Mouse (Mus musculus) MEL (cell line): ENCODE measurements around the gene Olfr819. TPM values are rescaled to one million over a fixed set of nuclear protein-coding genes. Genes with fewer than 3 reads are reported as not detected.

Experiments
- DNase-seq: peaks from one replicate; pipeline ENCODE4 v3.0.0; 2011; ENCODE audit warnings: low read depth, low spot score
- H3K27ac ChIP-seq: 2 replicates; pipeline ENCODE4 v1.5.1; 2012; ENCODE audit warnings: low read depth, mild to moderate bottlenecking, control low read depth, low read length, moderate library complexity; ENCODE audit not compliant: control insufficient read depth
- H3K27me3 ChIP-seq, 2 experiments: fragments of 150-350 bp in 1 of 2; sonication (generic) in 1 of 2; 2 replicates each; pipeline ENCODE4 v1.6.1; 2012; ENCODE audit warnings: low read length in 2 of 2, mild to moderate bottlenecking in 2 of 2, improper control_type of control experiment in 1 of 2, moderate library complexity in 1 of 2; ENCODE audit not compliant: insufficient read depth in 2 of 2, control insufficient read depth in 1 of 2
- H3K36me3 ChIP-seq, 2 experiments: 2 replicates each; pipeline ENCODE4 v1.6.1; 2012 to 2014; ENCODE audit warnings: low read length in 2 of 2, improper control_type of control experiment in 1 of 2, inconsistent platforms in 1 of 2, mild to moderate bottlenecking in 1 of 2; ENCODE audit not compliant: insufficient read depth in 2 of 2, control insufficient read depth in 1 of 2
- H3K4me1 ChIP-seq, 2 experiments: fragments of 150-350 bp in 1 of 2; sonication (generic) in 1 of 2; 2 replicates each; pipeline ENCODE4 v1.6.1; 2012; ENCODE audit warnings: low read length in 2 of 2, improper control_type of control experiment in 1 of 2, mild to moderate bottlenecking in 1 of 2; ENCODE audit not compliant: insufficient read depth in 2 of 2, control insufficient read depth in 1 of 2
- H3K4me3 ChIP-seq, 2 experiments: fragments of 150-350 bp in 1 of 2; sonication (generic) in 1 of 2; 2 replicates each; pipeline ENCODE4 v1.5.1; 2012; ENCODE audit warnings: low read depth in 2 of 2, low read length in 2 of 2, mild to moderate bottlenecking in 2 of 2, moderate library complexity in 2 of 2, control low read depth in 1 of 2, improper control_type of control experiment in 1 of 2; ENCODE audit not compliant: control insufficient read depth in 1 of 2, insufficient read depth in 1 of 2
- H3K79me2 ChIP-seq: 2 replicates; pipeline ENCODE4 v1.6.1; 2012; ENCODE audit warnings: mild to moderate bottlenecking, low read length, moderate library complexity; ENCODE audit not compliant: control insufficient read depth, poor library complexity, insufficient read depth
- H3K9ac ChIP-seq: 2 replicates; pipeline ENCODE4 v1.6.1; 2012; ENCODE audit warnings: low read depth, mild to moderate bottlenecking, control low read depth, low read length, moderate library complexity; ENCODE audit not compliant: control insufficient read depth, poor library complexity, severe bottlenecking
- H3K9me3 ChIP-seq: fragments of 150-350 bp; sonication (generic); replicated peaks from 2 replicates; pipeline ENCODE4 v1.6.1; 2012; ENCODE audit warnings: mild to moderate bottlenecking, low read length, improper control_type of control experiment, moderate library complexity; ENCODE audit not compliant: insufficient read depth
- BHLHE40 ChIP-seq: IDR thresholded peaks from 2 replicates; pipeline ENCODE4 v1.6.1; 2012; ENCODE audit warnings: low read depth, mild to moderate bottlenecking, inconsistent platforms, low read length, improper control_type of control experiment, borderline replicate concordance
- CHD1 ChIP-seq: IDR thresholded peaks from 2 replicates; pipeline ENCODE4 v1.6.1; 2012; ENCODE audit warnings: low read depth, mild to moderate bottlenecking, inconsistent platforms, low read length, improper control_type of control experiment
- CHD2 ChIP-seq: IDR thresholded peaks from 2 replicates; pipeline ENCODE4 v1.6.1; 2011; ENCODE audit warnings: low read length, improper control_type of control experiment
- E2F4 ChIP-seq: IDR thresholded peaks from 2 replicates; pipeline ENCODE4 v1.6.1; 2011; ENCODE audit warnings: low read depth, low read length, improper control_type of control experiment, borderline replicate concordance
- EP300 ChIP-seq, 2 experiments: IDR thresholded peaks; 2 replicates each; pipeline ENCODE4 v1.6.1; 2011; ENCODE audit warnings: improper control_type of control experiment in 2 of 2, low read length in 2 of 2, low read depth in 1 of 2, mild to moderate bottlenecking in 1 of 2
- ETS1 ChIP-seq: IDR thresholded peaks from 2 replicates; pipeline ENCODE4 v1.6.1; 2012; ENCODE audit warnings: low read depth, mild to moderate bottlenecking, inconsistent platforms, low read length, improper control_type of control experiment, moderate library complexity
- GABPA ChIP-seq: IDR thresholded peaks from 2 replicates; pipeline ENCODE4 v1.6.1; 2012; ENCODE audit warnings: low read depth, mild to moderate bottlenecking, inconsistent platforms, low read length, improper control_type of control experiment, moderate library complexity
- JUND ChIP-seq: IDR thresholded peaks from 2 replicates; pipeline ENCODE4 v1.6.1; 2011; ENCODE audit warnings: low read depth, mild to moderate bottlenecking, improper control_type of control experiment, low read length
- MAZ ChIP-seq: IDR thresholded peaks from 2 replicates; pipeline ENCODE4 v1.6.1; 2012; ENCODE audit warnings: low read depth, mild to moderate bottlenecking, inconsistent platforms, low read length, improper control_type of control experiment
- MXI1 ChIP-seq: IDR thresholded peaks from 2 replicates; pipeline ENCODE4 v1.6.1; 2011; ENCODE audit warnings: mild to moderate bottlenecking, low read depth, low read length, improper control_type of control experiment
- MYB ChIP-seq: IDR thresholded peaks from 2 replicates; pipeline ENCODE4 v1.6.1; 2011; ENCODE audit warnings: mild to moderate bottlenecking, low read depth, low read length, improper control_type of control experiment
- POLR2AphosphoS2 ChIP-seq: IDR thresholded peaks from 2 replicates; pipeline ENCODE4 v1.6.1; 2011; ENCODE audit warnings: low read length, improper control_type of control experiment
- RCOR1 ChIP-seq: IDR thresholded peaks from 2 replicates; pipeline ENCODE4 v1.6.1; 2012; ENCODE audit warnings: low read depth, mild to moderate bottlenecking, inconsistent platforms, low read length, improper control_type of control experiment
- SIN3A ChIP-seq: IDR thresholded peaks from 2 replicates; pipeline ENCODE4 v1.6.1; 2012; ENCODE audit warnings: low read length, improper control_type of control experiment, inconsistent platforms
- SMC3 ChIP-seq: IDR thresholded peaks from 2 replicates; pipeline ENCODE4 v1.6.1; 2011; ENCODE audit warnings: low read depth, low read length, improper control_type of control experiment
- TAL1 ChIP-seq: IDR thresholded peaks from 2 replicates; pipeline ENCODE4 v1.6.1; 2012; ENCODE audit warnings: mild to moderate bottlenecking, inconsistent platforms, low read length, moderate library complexity, mixed read lengths
- TBP ChIP-seq: IDR thresholded peaks from 2 replicates; pipeline ENCODE4 v1.8.0; 2011; ENCODE audit warnings: low read depth, low read length, improper control_type of control experiment
- TCF12 ChIP-seq: IDR thresholded peaks from 2 replicates; pipeline ENCODE4 v1.6.1; 2014; ENCODE audit warnings: low read depth, mild to moderate bottlenecking, inconsistent platforms, low read length, improper control_type of control experiment, moderate library complexity
- UBTF ChIP-seq: IDR thresholded peaks from 2 replicates; pipeline ENCODE4 v1.6.1; 2012; ENCODE audit warnings: low read depth, mild to moderate bottlenecking, inconsistent platforms, low read length, improper control_type of control experiment, moderate library complexity, borderline replicate concordance; ENCODE audit not compliant: insufficient read depth
- USF2 ChIP-seq, 2 experiments: IDR thresholded peaks; 2 replicates each; pipeline ENCODE4 v1.6.1; 2011 to 2012; ENCODE audit warnings: improper control_type of control experiment in 2 of 2, low read length in 2 of 2, borderline replicate concordance in 1 of 2, inconsistent platforms in 1 of 2, low read depth in 1 of 2, mild to moderate bottlenecking in 1 of 2; ENCODE audit not compliant: insufficient read depth in 1 of 2
- polyA plus RNA-seq, 2 experiments: library from polyadenylated mRNA; stranded (reverse) in 1 of 2; unstranded in 1 of 2; fragments of >175 nt in 1 of 2; fragments of >200 nt in 1 of 2; gene quantifications; 2 replicates each; pipeline versions ENCODE4 v1.2.1 to v1.2.4; 2012; ENCODE audit warnings: low replicate concordance in 2 of 2, low read depth in 1 of 2; ENCODE audit not compliant: insufficient read length in 2 of 2, insufficient read depth in 1 of 2, missing spikeins in 1 of 2
- total RNA-seq: library from RNA; depleted of rRNA; stranded (reverse); fragments of 300-350 nt; gene quantifications from 2 replicates; pipeline ENCODE4 v1.2.3, GENCODE M21; 2012; rRNA removed

Olfr819 gene
- total and polyA plus RNA-seq, 3 experiments, result not detected

DNA sequence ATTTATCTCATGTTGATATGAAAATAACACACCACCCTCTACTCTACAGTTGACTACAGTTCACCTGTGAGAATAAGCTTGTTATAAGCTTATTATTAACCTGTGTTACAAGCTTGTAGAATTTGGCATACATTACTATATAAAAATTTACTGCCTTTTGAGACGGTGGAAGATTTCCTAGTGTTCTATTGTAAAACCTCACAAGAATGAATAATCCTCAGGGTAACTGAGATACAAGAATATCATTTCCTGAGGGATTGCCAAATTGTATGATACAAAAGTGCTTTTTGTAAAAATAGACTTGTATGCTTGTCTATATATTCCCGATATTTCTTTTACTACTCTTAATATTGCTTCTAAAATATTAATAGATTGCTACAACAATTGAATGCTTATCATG lies 18.1 kb downstream of the Olfr819 start, which contains the start of gene Olfr818:
Gene Olfr818 (minus strand): TSS at position 101 of the 400 bp plus-strand sequence.
- Histone ChIP-seq H3K4me1 (no peaks in the 10 kb centered on the region), H3K9me3 (no peaks in the 10 kb centered on the region), H3K9ac (no peak within 1 kb of the TSS), H3K4me3 (no peak within 1 kb of the TSS), H3K27ac (no peak within 1 kb of the TSS), H3K36me3 (no peaks in the 10 kb centered on the region), H3K79me2 (no peaks in the 10 kb centered on the region), H3K27me3 (no peaks in the 10 kb centered on the region)
- DNase-seq, result no peak
- TF ChIP-seq SMC3 (no peak), SIN3A (no peak), USF2 (IDR thresholded peaks at IDR 0.05; ENCODE audit: borderline replicate concordance in 1 of 2, insufficient read depth in 1 of 2, low read depth in 1 of 2, low read length in 2 of 2) (no peak), MXI1 (no peak), TAL1 (no peak), TBP (no peak), RCOR1 (no peak)
- TF ChIP-seq, all 39 proteins: peak for 0

DNA sequence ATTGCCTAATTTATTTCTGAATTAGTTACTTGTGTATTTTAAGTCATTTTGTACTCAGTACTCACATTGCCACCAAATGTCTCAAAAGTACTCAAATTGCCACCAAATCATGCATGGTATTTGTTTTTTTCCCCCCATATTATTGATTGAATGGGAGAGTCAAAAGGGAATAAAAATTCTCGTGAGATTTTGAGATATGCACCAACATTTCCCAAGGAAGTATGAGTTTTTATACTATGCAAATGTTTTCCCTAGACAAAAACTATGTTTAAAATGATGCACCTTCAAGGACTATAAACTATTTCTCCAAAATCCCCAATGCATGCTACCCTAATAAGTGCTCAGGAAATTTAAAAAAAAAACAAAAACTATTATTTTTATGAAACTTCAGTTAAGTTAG lies 51.6 kb downstream of the Olfr819 start, which contains the start of gene Olfr816:
Gene Olfr816 (minus strand): TSS at position 101 of the 400 bp plus-strand sequence.
- H3K4me3 ChIP-seq, result no peak within 1 kb of the TSS
- no peaks in the 10 kb centered on the region for H3K79me2 ChIP-seq
- no peaks in the 10 kb centered on the region for H3K9me3 ChIP-seq
- TF ChIP-seq MAZ (no peak), CHD1 (no peak), TBP (no peak), ETS1 (no peak), TAL1 (no peak), POLR2AphosphoS2 (no peak), USF2 (IDR thresholded peaks at IDR 0.05; ENCODE audit: borderline replicate concordance in 1 of 2, insufficient read depth in 1 of 2, low read depth in 1 of 2, low read length in 2 of 2) (no peak), MYB (no peak), EP300 (IDR thresholded peaks at IDR 0.05; ENCODE audit: low read depth in 1 of 2, low read length in 2 of 2) (no peak), E2F4 (no peak), UBTF (no peak), SMC3 (no peak), CHD2 (no peak), GABPA (no peak), JUND (no peak), TCF12 (no peak), BHLHE40 (no peak)
- no peak within 1 kb of the TSS for H3K27ac ChIP-seq
- no peak for DNase-seq
- H3K27me3 ChIP-seq, result no peaks in the 10 kb centered on the region
- no peak within 1 kb of the TSS for H3K9ac ChIP-seq
- H3K4me1 ChIP-seq, result no peaks in the 10 kb centered on the region
- H3K36me3 ChIP-seq, result no peaks in the 10 kb centered on the region

Other genes with a start within 250 kb of the Olfr819 start
- gene Olfr805, start 237.9 kb downstream of the Olfr819 start, total RNA-seq, result not detected in 2 replicates
- not detected for gene Olfr805, start 237.9 kb downstream of the Olfr819 start, polyA plus RNA-seq
- not detected in 2 replicates for gene Olfr806, start 225.3 kb downstream of the Olfr819 start, total RNA-seq
- gene Olfr806, start 225.3 kb downstream of the Olfr819 start, polyA plus RNA-seq, result not detected
- gene Olfr807, start 209.5 kb downstream of the Olfr819 start, total RNA-seq, result not detected in 2 replicates
- not detected for gene Olfr807, start 209.5 kb downstream of the Olfr819 start, polyA plus RNA-seq
- not detected in 2 replicates for gene Olfr808, start 201.8 kb downstream of the Olfr819 start, total RNA-seq
- gene Olfr808, start 201.8 kb downstream of the Olfr819 start, polyA plus RNA-seq, result not detected
- not detected in 2 replicates for gene Olfr809, start 192.6 kb downstream of the Olfr819 start, total RNA-seq
- gene Olfr809, start 192.6 kb downstream of the Olfr819 start, polyA plus RNA-seq, result not detected
- not detected in 2 replicates for gene Olfr810, start 172.3 kb downstream of the Olfr819 start, total RNA-seq
- gene Olfr810, start 172.3 kb downstream of the Olfr819 start, polyA plus RNA-seq, result not detected
- gene Olfr811, start 162.9 kb downstream of the Olfr819 start, total RNA-seq, result not detected in 2 replicates
- not detected for gene Olfr811, start 162.9 kb downstream of the Olfr819 start, polyA plus RNA-seq
- not detected in 2 replicates for gene Olfr812, start 121.2 kb downstream of the Olfr819 start, total RNA-seq
- gene Olfr812, start 121.2 kb downstream of the Olfr819 start, polyA plus RNA-seq, result not detected
- gene Olfr813, start 111.9 kb downstream of the Olfr819 start, total RNA-seq, result not detected in 2 replicates
- not detected for gene Olfr813, start 111.9 kb downstream of the Olfr819 start, polyA plus RNA-seq
- gene Olfr814, start 87.4 kb downstream of the Olfr819 start, total RNA-seq, result not detected in 2 replicates
- not detected for gene Olfr814, start 87.4 kb downstream of the Olfr819 start, polyA plus RNA-seq
- gene Olfr815, start 61.4 kb downstream of the Olfr819 start, total RNA-seq, result not detected in 2 replicates
- gene Olfr815, start 61.4 kb downstream of the Olfr819 start, polyA plus RNA-seq, result not detected
- not detected in 2 replicates for gene Olfr816, start 51.7 kb downstream of the Olfr819 start, total RNA-seq
- not detected for gene Olfr816, start 51.7 kb downstream of the Olfr819 start, polyA plus RNA-seq
- gene Olfr818, start 18.2 kb downstream of the Olfr819 start, total RNA-seq, result not detected in 2 replicates
- not detected for gene Olfr818, start 18.2 kb downstream of the Olfr819 start, polyA plus RNA-seq
- gene Olfr247, start 8.9 kb upstream of the Olfr819 start, total RNA-seq, result not detected in 2 replicates
- gene Olfr247, start 8.9 kb upstream of the Olfr819 start, polyA plus RNA-seq, result not detected
- not detected in 2 replicates for gene Gm10310, start 17.8 kb upstream of the Olfr819 start, total RNA-seq
- not detected for gene Gm10310, start 17.8 kb upstream of the Olfr819 start, polyA plus RNA-seq
- not detected in 2 replicates for gene Olfr820, start 45.4 kb upstream of the Olfr819 start, total RNA-seq
- gene Olfr820, start 45.4 kb upstream of the Olfr819 start, polyA plus RNA-seq, result not detected
- not detected in 2 replicates for gene Olfr821, start 63.1 kb upstream of the Olfr819 start, total RNA-seq
- gene Olfr821, start 63.1 kb upstream of the Olfr819 start, polyA plus RNA-seq, result not detected
- not detected in 2 replicates for gene Olfr822, start 103.9 kb upstream of the Olfr819 start, total RNA-seq
- gene Olfr822, start 103.9 kb upstream of the Olfr819 start, polyA plus RNA-seq, result not detected
- gene Olfr823, start 148.1 kb upstream of the Olfr819 start, total RNA-seq, result not detected in 2 replicates
- not detected for gene Olfr823, start 148.1 kb upstream of the Olfr819 start, polyA plus RNA-seq
- gene Olfr824, start 162.7 kb upstream of the Olfr819 start, total RNA-seq, result not detected in 2 replicates
- not detected for gene Olfr824, start 162.7 kb upstream of the Olfr819 start, polyA plus RNA-seq
- gene Olfr825, start 199.5 kb upstream of the Olfr819 start, total RNA-seq, result not detected in 2 replicates
- gene Olfr825, start 199.5 kb upstream of the Olfr819 start, polyA plus RNA-seq, result not detected
- not detected in 2 replicates for gene Olfr826, start 216.9 kb upstream of the Olfr819 start, total RNA-seq
- gene Olfr826, start 216.9 kb upstream of the Olfr819 start, polyA plus RNA-seq, result not detected
- not detected in 2 replicates for gene Olfr827, start 247.1 kb upstream of the Olfr819 start, total RNA-seq
- gene Olfr827, start 247.1 kb upstream of the Olfr819 start, polyA plus RNA-seq, result not detected